Mouse (Mus musculus): ENCODE data around the gene Ttyh2. TPM values are rescaled to one million over a fixed set of nuclear protein-coding genes. Genes with fewer than 3 reads are reported as not detected.

Gene Ttyh2
- total and polyA plus RNA-seq, 2 experiments from 2014 or later = 11.8 to 12.4 TPM

GRCm38 (mm10) chr11:114702311-114702995 lies 27.2 kb downstream of the Ttyh2 start:
- WGBS = 84% methylated on average over 15 of the region's 15 CpGs
- no peaks in the 10 kb centered on the region for H3K27me3 ChIP-seq (ENCODE audit: control insufficient read depth, insufficient read depth, low read length)
- ATAC-seq (ENCODE audit: insufficient read depth, low read depth) = no peak
- no peak overlapping the region for H3K4me2 ChIP-seq (ENCODE audit: low read depth, low read length)
- H3K4me1 ChIP-seq (ENCODE audit: control insufficient read depth, insufficient read depth) = peaks cover 8% of the 10 kb centered on the region
- DNase-seq (ENCODE audit: low spot score) = no peak
- no peaks in the 10 kb centered on the region for H3K36me3 ChIP-seq (replicated peaks; ENCODE audit: control insufficient read depth, insufficient read depth, low read length)
- TF ChIP-seq CTCF (IDR thresholded peaks at IDR 0.05; ENCODE audit: low read depth) (no peak), EP300 (IDR thresholded peaks at IDR 0.05; ENCODE audit: low read depth) (no peak)
- no peak overlapping the region for H3K27ac ChIP-seq (ENCODE audit: low read depth)
- no peak overlapping the region for H3K9ac ChIP-seq (replicated peaks; ENCODE audit: low read depth, low read length)
- no peaks in the 10 kb centered on the region for H3K9me3 ChIP-seq (replicated peaks; ENCODE audit: control insufficient read depth, low read length)
- no peak overlapping the region for H3K4me3 ChIP-seq (ENCODE audit: low read depth, low read length)

- ATAC-seq (ENCODE audit: insufficient read depth, low read depth) = no peak
- H3K36me3 ChIP-seq (replicated peaks; ENCODE audit: control insufficient read depth, insufficient read depth, low read length) = no peaks in the 10 kb centered on the region
- H3K4me3 ChIP-seq (ENCODE audit: low read depth, low read length) = no peak overlapping the region
- H3K4me2 ChIP-seq (ENCODE audit: low read depth, low read length) = no peak overlapping the region
- TF ChIP-seq EP300 (IDR thresholded peaks at IDR 0.05; ENCODE audit: low read depth) = no peak
- no peak for TF ChIP-seq CTCF (IDR thresholded peaks at IDR 0.05; ENCODE audit: low read depth)
- DNase-seq (ENCODE audit: low spot score) = no peak
- H3K27me3 ChIP-seq (ENCODE audit: control insufficient read depth, insufficient read depth, low read length) = no peaks in the 10 kb centered on the region
- 88% methylated on average over 6 of the region's 6 CpGs for WGBS
- no peak overlapping the region for H3K9ac ChIP-seq (replicated peaks; ENCODE audit: low read depth, low read length)
- H3K27ac ChIP-seq (ENCODE audit: low read depth) = no peak overlapping the region
- H3K4me1 ChIP-seq (ENCODE audit: control insufficient read depth, insufficient read depth) = peaks cover 8% of the 10 kb centered on the region
- H3K9me3 ChIP-seq (replicated peaks; ENCODE audit: control insufficient read depth, low read length) = no peaks in the 10 kb centered on the region
Measured at GRCm38 (mm10) chr11:114702996-114703361, 27.7 kb downstream of the Ttyh2 start.

- H3K9ac ChIP-seq (replicated peaks; ENCODE audit: low read depth, low read length) = no peak overlapping the region
- H3K9me3 ChIP-seq (replicated peaks; ENCODE audit: control insufficient read depth, low read length) = no peaks in the 10 kb centered on the region
- ATAC-seq (ENCODE audit: insufficient read depth, low read depth) (peak; percentile 34; the same call in 1 of the 2 replicates), DNase-seq (ENCODE audit: low spot score) (no peak)
- H3K27me3 ChIP-seq (ENCODE audit: control insufficient read depth, insufficient read depth, low read length) = no peaks in the 10 kb centered on the region
- WGBS = 39% methylated on average over 22 of the region's 22 CpGs
- H3K4me3 ChIP-seq (ENCODE audit: low read depth, low read length) = no peak overlapping the region
- H3K36me3 ChIP-seq (replicated peaks; ENCODE audit: control insufficient read depth, insufficient read depth, low read length) = no peaks in the 10 kb centered on the region
- H3K4me2 ChIP-seq (ENCODE audit: low read depth, low read length) = peak overlapping the region; percentile 37
- H3K4me1 ChIP-seq (ENCODE audit: control insufficient read depth, insufficient read depth) = peaks cover 8% of the 10 kb centered on the region
- no peak overlapping the region for H3K27ac ChIP-seq (ENCODE audit: low read depth)
- TF ChIP-seq EP300 (IDR thresholded peaks at IDR 0.05; ENCODE audit: low read depth) = no peak
Measured at GRCm38 (mm10) chr11:114704071-114704913, 29.1 kb downstream of the Ttyh2 start.

- H3K27ac ChIP-seq (ENCODE audit: low read depth) = no peak overlapping the region
- no peak overlapping the region for H3K9ac ChIP-seq (replicated peaks; ENCODE audit: low read depth, low read length)
- TF ChIP-seq CTCF (IDR thresholded peaks at IDR 0.05; ENCODE audit: low read depth) (no peak), EP300 (IDR thresholded peaks at IDR 0.05; ENCODE audit: low read depth) (no peak)
- 64% methylated on average over 5 of the region's 5 CpGs for WGBS
- no peak overlapping the region for H3K4me2 ChIP-seq (ENCODE audit: low read depth, low read length)
- no peaks in the 10 kb centered on the region for H3K27me3 ChIP-seq (ENCODE audit: control insufficient read depth, insufficient read depth, low read length)
- DNase-seq (ENCODE audit: low spot score) (no peak), ATAC-seq (ENCODE audit: insufficient read depth, low read depth) (no peak)
- H3K4me1 ChIP-seq (ENCODE audit: control insufficient read depth, insufficient read depth) = peaks cover 8% of the 10 kb centered on the region
- no peaks in the 10 kb centered on the region for H3K9me3 ChIP-seq (replicated peaks; ENCODE audit: control insufficient read depth, low read length)
- H3K4me3 ChIP-seq (ENCODE audit: low read depth, low read length) = no peak overlapping the region
- H3K36me3 ChIP-seq (replicated peaks; ENCODE audit: control insufficient read depth, insufficient read depth, low read length) = no peaks in the 10 kb centered on the region
Measured at GRCm38 (mm10) chr11:114706358-114706757, 31.1 kb downstream of the Ttyh2 start.

- H3K4me2 ChIP-seq (ENCODE audit: low read depth, low read length) = no peak overlapping the region
- DNase-seq (ENCODE audit: low spot score) (no peak), ATAC-seq (ENCODE audit: insufficient read depth, low read depth) (no peak)
- no peaks in the 10 kb centered on the region for H3K27me3 ChIP-seq (ENCODE audit: control insufficient read depth, insufficient read depth, low read length)
- H3K4me3 ChIP-seq (ENCODE audit: low read depth, low read length) = no peak overlapping the region
- no peaks in the 10 kb centered on the region for H3K36me3 ChIP-seq (replicated peaks; ENCODE audit: control insufficient read depth, insufficient read depth, low read length)
- H3K4me1 ChIP-seq (ENCODE audit: control insufficient read depth, insufficient read depth) = no peaks in the 10 kb centered on the region
- TF ChIP-seq EP300 (IDR thresholded peaks at IDR 0.05; ENCODE audit: low read depth) = no peak
- no peak for TF ChIP-seq CTCF (IDR thresholded peaks at IDR 0.05; ENCODE audit: low read depth)
- no peak overlapping the region for H3K27ac ChIP-seq (ENCODE audit: low read depth)
- WGBS = 82% methylated on average over 3 of the region's 3 CpGs
- H3K9me3 ChIP-seq (replicated peaks; ENCODE audit: control insufficient read depth, low read length) = no peaks in the 10 kb centered on the region
- no peak overlapping the region for H3K9ac ChIP-seq (replicated peaks; ENCODE audit: low read depth, low read length)
Measured at GRCm38 (mm10) chr11:114711393-114711792, 36.2 kb downstream of the Ttyh2 start.

Measured in heart, postnatal 0 days (tissue).